21 mouse cellular contexts compared by ENCODE assay signal in genomic region chr5:95964940-95965339, GRCm38 (mm10). TPM values are rescaled to one million over a fixed set of nuclear protein-coding genes. Genes with fewer than 3 reads are reported as not detected.
"Had no signal": no experiment of that assay in that cellular context is flagged by ENCODE, and none has a peak within 500 bp of the region (broad histone marks: within the 10 kb centered on the region; RNA-seq: fewer than 3 reads in every experiment).

No protein-coding gene starts in this region.

- H3K9ac ChIP-seq: lung, embryonic 14.5 days; midbrain, embryonic 12.5 days; neural tube, embryonic 13.5 days; neural tube, embryonic 15.5 days had no signal

- H3K27me3 ChIP-seq: midbrain, embryonic 12.5 days; neural tube, embryonic 13.5 days; neural tube, embryonic 15.5 days had no signal

- H3K36me3 ChIP-seq: midbrain, embryonic 10.5 days; midbrain, embryonic 12.5 days; neural tube, embryonic 13.5 days; neural tube, embryonic 15.5 days had no signal

- ATAC-seq: midbrain, embryonic 16.5 days had no signal

- H3K27ac ChIP-seq: midbrain, embryonic 10.5 days; midbrain, embryonic 12.5 days; neural tube, embryonic 13.5 days; neural tube, embryonic 15.5 days had no signal

- H3K4me1 ChIP-seq: midbrain, embryonic 10.5 days; midbrain, embryonic 12.5 days; neural tube, embryonic 13.5 days; neural tube, embryonic 15.5 days had no signal

- H3K9me3 ChIP-seq: midbrain, embryonic 10.5 days; midbrain, embryonic 12.5 days; neural tube, embryonic 13.5 days; neural tube, embryonic 15.5 days had no signal

- H3K4me2 ChIP-seq: lung, embryonic 14.5 days; midbrain, embryonic 12.5 days; neural tube, embryonic 13.5 days; neural tube, embryonic 15.5 days had no signal

- DNase-seq: lung, adult 18-20 months; lung, embryonic 14.5 days; lung, postnatal 10 days; lung, postnatal 4 days; midbrain, embryonic 14.5 days; retina, postnatal 1 day; right cerebral cortex, adult 18-20 months; right cerebral cortex, postnatal 25 days; right cerebral cortex, postnatal 4 days; spleen, adult 18-20 months; thymus, adult 18-20 months; thymus, postnatal 14 days; thymus, postnatal 36 days had no signal

- H3K4me3 ChIP-seq: midbrain, embryonic 10.5 days; midbrain, embryonic 12.5 days; myocyte; neural tube, embryonic 13.5 days; neural tube, embryonic 15.5 days had no signal

RNA-seq across cellular contexts. Expression of gene Cxcl13, which starts 8.2 kb away (rescaled TPM):
- total RNA-seq: megakaryocyte, adult 5-6 weeks; megakaryocyte-erythroid progenitor cell, adult 5-6 weeks had no signal
- polyA plus RNA-seq: midbrain, embryonic 12.5 days; midbrain, embryonic 14.5 days had no signal
